Mouse (Mus musculus) stomach, embryonic 14.5 days (tissue): Measurements from ENCODE around the gene Rtl6. TPM values are rescaled to one million over a fixed set of nuclear protein-coding genes. Genes with fewer than 3 reads are reported as not detected.

Experiments used
- ATAC-seq: fragments of 200-750 bp; cut with Nextera tagmentation; 2 replicates; pipeline ENCODE4 v1.8.0; 2017; ENCODE audit warnings: low read depth, moderate TSS enrichment; ENCODE audit not compliant: insufficient number of reproducible peaks, insufficient read depth, low FRiP score
- H3K27ac ChIP-seq: fragments of 300-500 bp; sonication (generic); 2 replicates; pipeline ENCODE4 v1.5.1; 2014; ENCODE audit warnings: mild to moderate bottlenecking, low read length, moderate library complexity, mixed read lengths
- H3K27me3 ChIP-seq: fragments of 300-500 bp; sonication (generic); 2 replicates; pipeline ENCODE4 v1.6.1; 2014; ENCODE audit warnings: low read length, control low read depth, mixed read lengths; ENCODE audit not compliant: control insufficient read depth, insufficient read depth
- H3K36me3 ChIP-seq: fragments of 300-500 bp; sonication (generic); 2 replicates; pipeline ENCODE4 v1.6.1; 2014; ENCODE audit warnings: mild to moderate bottlenecking, control low read depth, low read length, moderate library complexity, mixed read lengths; ENCODE audit not compliant: control insufficient read depth, insufficient read depth
- H3K4me1 ChIP-seq: fragments of 300-500 bp; sonication (generic); 2 replicates; pipeline ENCODE4 v1.6.1; 2014; ENCODE audit warnings: low read length, control low read depth, mixed read lengths; ENCODE audit not compliant: control insufficient read depth, insufficient read depth
- H3K4me2 ChIP-seq: fragments of 300-500 bp; sonication (generic); replicated peaks from 2 replicates; pipeline ENCODE4 v1.6.1; 2014; ENCODE audit warnings: low read depth, low read length, control low read depth
- H3K4me3 ChIP-seq: fragments of 300-500 bp; sonication (generic); 2 replicates; pipeline ENCODE4 v1.5.1; 2014; ENCODE audit warnings: low read depth, low read length, control low read depth
- H3K9ac ChIP-seq: fragments of 300-500 bp; sonication (generic); replicated peaks from 2 replicates; pipeline ENCODE4 v1.6.1; 2014; ENCODE audit warnings: low read depth, mild to moderate bottlenecking, control low read depth, low read length, moderate library complexity, mixed read lengths
- H3K9me3 ChIP-seq: fragments of 300-500 bp; sonication (generic); 2 replicates; pipeline ENCODE4 v1.6.1; 2016; ENCODE audit warnings: low read depth, low read length, control low read depth; ENCODE audit not compliant: control insufficient read depth
- WGBS: fragments of 180-500 bp; shearing (Covaris S2); extraction: QIAGEN DNeasy Blood & Tissue Kit; methylation state at CpG from one replicate; pipeline ENCODE4 v1.1.7; 2014; 5-methylcytosine and 5-hydroxymethylcytosine counted together
- polyA plus RNA-seq: library from polyadenylated mRNA; unstranded; fragments of >200 nt; fragmentation: Nextera tagmentation; extraction: Ambion mirVana; gene quantifications from 2 replicates; pipeline ENCODE4 v1.2.1, GENCODE M21; 2014

The Rtl6 gene
- polyA plus RNA-seq, 1 experiment from 2014 or later: 8.4 TPM

DNA sequence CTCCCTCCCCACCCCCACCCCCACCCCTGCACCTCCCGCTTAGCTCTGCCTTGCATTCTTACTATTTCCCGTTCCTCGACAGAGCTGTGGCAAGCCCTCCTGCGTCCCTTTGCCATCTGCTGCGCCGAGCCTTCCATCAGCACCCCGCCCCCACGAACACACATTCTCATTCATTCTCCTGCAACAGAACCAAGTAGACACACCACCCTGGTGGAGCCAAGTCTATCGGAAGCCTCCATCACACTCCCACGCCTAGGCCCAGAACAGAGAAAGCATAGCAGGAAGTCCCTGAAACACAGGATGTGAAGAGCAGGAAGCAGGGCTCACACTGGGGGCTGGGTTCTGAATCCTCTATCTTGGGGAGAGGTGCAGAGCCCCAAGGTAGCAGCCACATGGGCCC, 51.6 kb downstream of the Rtl6 start:
- no peaks in the 10 kb centered on the region for H3K36me3 ChIP-seq
- no peaks in the 10 kb centered on the region for H3K27me3 ChIP-seq
- H3K27ac ChIP-seq: no peak overlapping the region
- H3K4me3 ChIP-seq: no peak overlapping the region
- no peak overlapping the region for H3K4me2 ChIP-seq
- ATAC-seq: no peak
- H3K4me1 ChIP-seq: no peaks in the 10 kb centered on the region
- H3K9ac ChIP-seq: no peak overlapping the region
- 78% methylated on average over 10 of the region's 10 CpGs for WGBS
- H3K9me3 ChIP-seq: no peaks in the 10 kb centered on the region

DNA sequence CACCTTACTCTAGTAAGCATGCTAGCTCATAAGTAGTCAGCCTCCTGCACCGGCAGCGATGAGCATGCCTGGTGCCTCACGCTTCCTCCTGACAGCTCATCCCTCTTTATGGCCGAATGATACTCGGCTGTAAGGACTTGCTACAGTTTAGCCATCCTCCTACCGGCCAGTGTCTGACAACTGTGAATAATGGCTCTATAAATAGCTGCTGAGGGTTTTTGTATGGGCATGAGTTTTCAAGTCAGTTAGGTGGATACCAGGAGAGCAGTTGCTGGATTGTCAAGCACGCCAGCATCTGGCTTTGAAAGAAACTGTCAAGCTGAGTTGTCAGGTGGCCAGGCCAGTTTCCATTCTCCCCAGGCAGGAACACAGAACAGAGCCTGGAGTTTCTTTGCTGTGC, 52.7 kb downstream of the Rtl6 start:
- Histone ChIP-seq H3K27ac (no peak overlapping the region), H3K9me3 (no peaks in the 10 kb centered on the region), H3K27me3 (no peaks in the 10 kb centered on the region), H3K4me2 (no peak overlapping the region), H3K4me3 (no peak overlapping the region), H3K4me1 (no peaks in the 10 kb centered on the region), H3K36me3 (no peaks in the 10 kb centered on the region), H3K9ac (no peak overlapping the region)
- ATAC-seq: no peak
- 15% methylated on average over 7 of the region's 7 CpGs for WGBS

Other genes starting within 250 kb of the Rtl6 start
- gene Parvg, start 233.8 kb downstream of the Rtl6 start, polyA plus RNA-seq: 2.0 and 2.4 TPM in 2 replicates
- gene Shisal1, start 110.7 kb downstream of the Rtl6 start, polyA plus RNA-seq: 2.3 and 2.7 TPM in 2 replicates
- 29.0 and 34.8 TPM in 2 replicates for gene Prr5, start 111.8 kb upstream of the Rtl6 start, polyA plus RNA-seq
- gene Arhgap8, start 162.2 kb upstream of the Rtl6 start, polyA plus RNA-seq: 12.3 and 14.2 TPM in 2 replicates